Mouse (Mus musculus) hindbrain, embryonic 12.5 days (tissue): ENCODE data around the gene Cacul1. TPM values are rescaled to one million over a fixed set of nuclear protein-coding genes. Genes with fewer than 3 reads are reported as not detected.

Source experiments
- ATAC-seq: fragments of 200-750 bp; cut with Nextera tagmentation; 2 replicates; pipeline ENCODE4 v1.8.0; 2017; ENCODE audit warnings: moderate TSS enrichment; ENCODE audit not compliant: low FRiP score
- H3K27ac ChIP-seq: fragments of 300-500 bp; sonication (generic); 2 replicates; pipeline ENCODE4 v1.5.1; 2016; ENCODE audit warnings: mild to moderate bottlenecking
- H3K27me3 ChIP-seq: fragments of 300-500 bp; sonication (generic); 2 replicates; pipeline ENCODE4 v1.6.1; 2016; ENCODE audit warnings: mild to moderate bottlenecking
- H3K36me3 ChIP-seq: fragments of 300-500 bp; sonication (generic); 2 replicates; pipeline ENCODE4 v1.6.1; 2016; ENCODE audit warnings: mild to moderate bottlenecking
- H3K4me1 ChIP-seq: fragments of 300-500 bp; sonication (generic); 2 replicates; pipeline ENCODE4 v1.6.1; 2016
- H3K4me2 ChIP-seq: fragments of 300-500 bp; sonication (generic); replicated peaks from 2 replicates; pipeline ENCODE4 v1.6.1; 2016; ENCODE audit warnings: mild to moderate bottlenecking
- H3K4me3 ChIP-seq: fragments of 300-500 bp; sonication (generic); 2 replicates; pipeline ENCODE4 v1.5.1; 2016; ENCODE audit warnings: mild to moderate bottlenecking
- H3K9ac ChIP-seq: fragments of 300-500 bp; sonication (generic); 2 replicates; pipeline ENCODE4 v1.6.1; 2016; ENCODE audit warnings: mild to moderate bottlenecking, moderate library complexity
- H3K9me3 ChIP-seq: fragments of 300-500 bp; sonication (generic); replicated peaks from 2 replicates; pipeline ENCODE4 v1.6.1; 2016; ENCODE audit warnings: mild to moderate bottlenecking
- WGBS: fragments of 180-500 bp; shearing (Covaris S2); methylation state at CpG from one replicate; pipeline ENCODE4 v1.1.7; 2016; 5-methylcytosine and 5-hydroxymethylcytosine counted together
- polyA plus RNA-seq: library from polyadenylated mRNA; unstranded; fragments of >200 nt; fragmentation: Nextera tagmentation; extraction: Ambion mirVana; gene quantifications from 2 replicates; pipeline ENCODE4 v1.2.1, GENCODE M21; 2016

Cacul1 gene
- polyA plus RNA-seq, 1 experiment from 2014 or later, result 35.7 TPM

DNA sequence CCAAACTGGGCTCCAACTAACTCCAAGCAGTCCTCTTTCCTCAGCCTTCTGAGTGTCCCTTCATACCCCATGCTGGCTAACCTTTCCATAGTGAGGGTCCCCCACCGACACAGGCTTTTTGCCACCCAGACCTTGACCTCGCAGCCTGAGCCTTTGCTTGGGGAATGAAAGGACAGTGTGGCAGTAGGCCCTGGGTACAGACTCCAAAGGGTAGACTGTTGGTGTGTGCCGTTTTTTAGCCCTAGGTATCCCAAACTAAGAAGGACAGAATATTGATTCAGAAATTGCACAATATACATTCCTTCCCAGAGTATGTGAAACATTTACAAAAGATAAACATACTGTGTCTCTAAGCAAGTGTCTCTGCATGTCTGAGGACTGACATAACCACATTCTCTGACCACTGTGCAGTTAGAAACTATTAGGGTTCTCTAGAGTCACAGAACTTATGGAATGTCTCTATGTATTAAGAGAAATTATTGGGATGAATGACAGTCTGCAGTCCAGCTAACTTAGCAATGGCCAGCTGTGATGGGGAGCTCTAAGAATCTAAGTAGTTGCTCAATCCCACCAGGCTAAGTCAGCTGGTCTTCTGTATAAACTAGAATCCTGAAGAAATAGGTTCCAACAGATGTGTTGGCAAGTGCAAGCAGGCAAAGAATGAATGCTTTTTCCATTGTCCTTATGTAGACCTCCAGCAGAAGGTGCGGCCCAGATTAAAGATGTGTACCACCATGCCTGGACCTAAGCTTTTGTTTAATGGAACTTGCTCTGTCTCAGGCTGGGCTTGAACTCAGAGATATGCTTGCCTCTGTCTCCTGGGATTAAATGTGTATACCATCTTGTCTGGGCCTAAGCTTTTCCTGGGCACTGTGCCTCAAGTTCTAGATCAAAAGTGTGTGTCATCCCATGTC, 809 bp upstream of the Cacul1 start:
- Histone ChIP-seq H3K27ac (peak overlapping the region; percentile 62; the same call in 1 of the 2 replicates), H3K27me3 (no peaks in the 10 kb centered on the region), H3K36me3 (no peaks in the 10 kb centered on the region), H3K4me2 (peak overlapping the region; percentile 82), H3K9me3 (no peaks in the 10 kb centered on the region), H3K4me3 (peak overlapping the region; percentile 98), H3K4me1 (peaks cover 19% of the 10 kb centered on the region), H3K9ac (peak overlapping the region; percentile 43)
- WGBS, result 40% methylated on average over 4 of the region's 4 CpGs
- peak; percentile 64 for ATAC-seq

DNA sequence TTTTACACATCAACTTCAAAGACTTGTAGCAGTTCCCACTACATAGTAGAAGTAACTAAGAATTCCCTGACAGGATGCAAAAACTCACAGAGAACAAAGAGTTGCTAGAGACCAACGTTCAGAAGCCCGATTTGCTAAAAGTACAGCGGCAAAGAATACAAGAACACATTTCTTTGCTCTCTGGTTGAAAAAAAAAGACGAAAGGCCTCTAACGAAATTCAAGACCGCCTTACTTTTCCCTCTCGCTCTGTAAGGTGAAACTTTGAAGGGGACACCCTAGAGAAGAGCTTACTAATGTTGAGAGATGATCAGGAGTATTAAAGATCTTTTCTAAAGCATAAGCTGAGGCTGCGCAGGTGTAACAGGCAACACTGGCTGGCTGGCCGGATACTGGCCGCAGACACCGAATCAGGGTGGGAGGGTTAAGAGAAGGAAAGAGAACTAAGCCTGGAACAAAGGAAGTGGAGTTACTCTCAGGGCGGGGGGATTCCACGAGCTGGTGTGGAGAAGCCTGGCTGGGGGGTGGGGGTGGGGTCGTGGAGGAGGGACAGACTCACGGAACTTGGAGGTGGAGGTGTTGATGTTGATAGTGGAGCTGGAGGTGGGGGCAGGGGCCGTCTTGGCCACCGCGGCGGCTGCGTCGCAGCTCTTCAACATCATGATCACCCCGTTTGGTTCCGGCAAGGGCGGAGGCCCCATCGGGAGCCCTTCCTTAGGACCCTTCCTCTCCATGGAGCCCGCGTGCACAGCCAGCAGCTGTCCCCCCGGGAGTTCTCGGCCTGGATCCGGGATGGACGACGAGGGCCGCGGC, 849 bp downstream of the Cacul1 start:
- H3K4me1 ChIP-seq, result peaks cover 19% of the 10 kb centered on the region
- ATAC-seq, result peak; percentile 70
- no peaks in the 10 kb centered on the region for H3K9me3 ChIP-seq
- peak overlapping the region; percentile 97 for H3K9ac ChIP-seq
- no peaks in the 10 kb centered on the region for H3K36me3 ChIP-seq
- under 1% methylated on average over 33 of the region's 34 CpGs for WGBS
- peak overlapping the region; percentile 91 for H3K27ac ChIP-seq
- H3K4me2 ChIP-seq, result peak overlapping the region; percentile 82
- no peaks in the 10 kb centered on the region for H3K27me3 ChIP-seq
- peak overlapping the region; percentile 98 for H3K4me3 ChIP-seq

DNA sequence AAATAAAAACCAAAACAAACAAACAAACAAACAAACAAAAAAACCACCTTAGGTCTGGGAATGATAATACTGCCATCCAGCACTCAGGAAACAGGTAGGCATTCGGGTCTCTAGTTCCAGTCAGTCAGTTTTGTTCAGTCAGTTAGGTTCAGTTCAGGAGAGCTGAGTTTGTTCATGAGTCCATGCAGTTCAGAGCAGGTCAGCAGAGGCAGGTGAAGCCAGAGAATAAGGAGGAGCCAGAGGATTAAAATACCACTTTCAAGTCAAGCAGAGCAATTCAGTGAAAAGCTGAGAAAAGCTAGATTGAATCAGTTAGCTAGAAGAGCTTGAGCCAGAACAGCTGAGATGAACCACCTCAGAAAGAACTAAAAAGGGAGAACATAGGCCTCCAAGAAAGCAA, 4.1 kb downstream of the Cacul1 start:
- Histone ChIP-seq H3K27me3 (no peaks in the 10 kb centered on the region), H3K4me3 (no peak overlapping the region), H3K27ac (no peak overlapping the region), H3K4me2 (no peak overlapping the region), H3K36me3 (peaks cover 6% of the 10 kb centered on the region; the same call in 1 of the 2 replicates), H3K9ac (no peak overlapping the region), H3K9me3 (no peaks in the 10 kb centered on the region), H3K4me1 (peaks cover 19% of the 10 kb centered on the region)
- WGBS, result 76% methylated on average over 1 of the region's 1 CpGs
- no peak for ATAC-seq

DNA sequence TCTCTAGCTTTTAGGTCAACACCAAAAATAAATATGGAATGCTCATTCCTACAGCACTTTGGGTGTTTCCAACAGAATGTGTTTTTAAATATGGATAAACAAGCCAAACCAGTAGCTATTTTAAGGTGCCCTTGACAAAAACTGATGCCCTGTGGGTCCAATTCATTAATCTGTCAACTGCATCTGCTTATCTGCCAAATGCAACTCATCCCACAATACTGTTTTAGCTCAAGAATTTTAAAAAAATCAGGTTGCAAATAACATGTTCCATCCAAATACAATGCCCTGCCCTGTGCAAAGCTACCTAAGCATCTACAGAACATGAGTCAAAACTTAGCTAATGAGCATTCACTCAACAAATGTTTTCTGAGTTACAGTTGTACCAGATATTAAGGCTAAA, 20.3 kb downstream of the Cacul1 start:
- H3K4me2 ChIP-seq, result no peak overlapping the region
- H3K9me3 ChIP-seq, result no peaks in the 10 kb centered on the region
- H3K27ac ChIP-seq, result no peak overlapping the region
- H3K4me1 ChIP-seq, result no peaks in the 10 kb centered on the region
- peaks cover 4% of the 10 kb centered on the region; the same call in 1 of the 2 replicates for H3K36me3 ChIP-seq
- H3K27me3 ChIP-seq, result no peaks in the 10 kb centered on the region
- no peak for ATAC-seq
- no peak overlapping the region for H3K9ac ChIP-seq
- no peak overlapping the region for H3K4me3 ChIP-seq

DNA sequence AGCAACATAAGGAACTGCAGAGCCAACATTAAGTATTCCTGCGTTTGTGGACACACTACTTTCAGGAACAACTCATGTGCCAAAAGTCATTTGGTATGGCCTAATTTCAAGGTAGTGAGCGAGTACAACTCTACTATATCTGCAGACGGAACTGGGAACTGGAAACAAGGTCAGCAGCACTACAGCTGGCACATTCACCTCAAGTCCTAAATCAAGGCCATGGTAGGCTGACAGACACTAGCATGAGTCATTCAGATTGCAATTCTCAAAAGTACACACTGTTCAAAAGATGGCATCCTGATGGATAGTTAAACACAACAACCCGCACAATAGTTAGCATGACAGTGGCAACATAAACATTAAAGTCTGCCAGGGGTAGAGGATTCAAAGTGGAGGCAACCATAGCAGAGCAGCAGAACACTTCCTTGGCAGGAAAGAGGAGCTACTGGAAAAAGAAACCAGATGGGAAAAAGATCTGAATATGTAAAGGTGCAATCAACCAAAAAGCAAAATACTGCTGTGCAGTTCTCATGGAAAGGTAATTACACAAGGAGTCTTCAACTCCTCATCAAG, 25.9 kb downstream of the Cacul1 start:
- 0 out of 2 replicates have a peak, but pooled peaks cover 8% of the 10 kb centered on the region for H3K36me3 ChIP-seq
- H3K4me1 ChIP-seq, result no peaks in the 10 kb centered on the region
- 90% methylated on average over 4 of the region's 4 CpGs for WGBS
- H3K27me3 ChIP-seq, result no peaks in the 10 kb centered on the region
- H3K4me3 ChIP-seq, result no peak overlapping the region
- no peak overlapping the region for H3K27ac ChIP-seq
- no peak overlapping the region for H3K4me2 ChIP-seq
- H3K9me3 ChIP-seq, result no peaks in the 10 kb centered on the region
- ATAC-seq, result no peak
- H3K9ac ChIP-seq, result no peak overlapping the region

DNA sequence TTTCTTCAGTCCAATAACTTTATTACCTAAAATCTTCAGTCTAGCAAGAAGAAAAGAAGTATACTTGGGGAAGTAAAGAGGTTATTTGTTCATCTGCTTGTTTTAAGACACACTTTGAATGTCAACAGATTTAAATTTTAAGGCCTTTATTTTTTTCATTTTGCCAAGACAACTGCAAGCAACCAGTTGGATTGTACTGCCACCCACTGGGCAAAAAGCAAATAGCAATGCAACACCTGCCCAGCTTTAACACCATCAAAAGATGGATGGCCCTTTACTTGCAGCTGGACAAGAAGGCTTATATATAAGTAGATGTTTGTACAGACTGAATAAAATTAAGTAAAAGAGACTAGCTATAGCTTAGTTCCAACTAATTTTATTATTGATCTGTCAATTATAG, 27.3 kb downstream of the Cacul1 start:
- Histone ChIP-seq H3K4me1 (no peaks in the 10 kb centered on the region), H3K4me3 (no peak overlapping the region), H3K9me3 (no peaks in the 10 kb centered on the region), H3K36me3 (0 out of 2 replicates have a peak, but pooled peaks cover 11% of the 10 kb centered on the region), H3K4me2 (no peak overlapping the region), H3K9ac (no peak overlapping the region), H3K27me3 (no peaks in the 10 kb centered on the region), H3K27ac (no peak overlapping the region)
- no peak for ATAC-seq

DNA sequence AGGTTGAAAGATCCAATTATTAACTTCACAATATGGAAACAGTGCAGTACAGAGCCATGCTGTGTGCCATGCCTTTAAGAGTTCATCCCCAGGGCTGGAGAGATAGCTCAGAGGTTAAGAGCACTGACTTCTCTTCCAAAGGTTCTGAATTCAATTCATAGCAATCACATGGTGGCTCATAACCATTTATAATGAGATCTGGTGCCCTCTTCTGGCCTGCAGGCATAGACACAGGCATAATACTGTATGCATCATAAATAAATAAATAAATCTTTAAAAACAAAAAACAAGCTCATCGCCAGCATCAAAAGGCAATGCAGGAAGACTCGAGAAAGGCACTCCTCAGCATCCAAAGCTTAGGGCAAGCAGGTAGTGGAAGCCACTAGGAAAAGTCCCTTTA, 37.5 kb downstream of the Cacul1 start:
- Histone ChIP-seq H3K9me3 (no peaks in the 10 kb centered on the region), H3K4me1 (no peaks in the 10 kb centered on the region), H3K27me3 (no peaks in the 10 kb centered on the region), H3K36me3 (peaks cover 4% of the 10 kb centered on the region), H3K27ac (no peak overlapping the region), H3K4me2 (no peak overlapping the region), H3K4me3 (no peak overlapping the region), H3K9ac (no peak overlapping the region)
- ATAC-seq, result no peak
- WGBS, result 87% methylated on average over 2 of the region's 2 CpGs

DNA sequence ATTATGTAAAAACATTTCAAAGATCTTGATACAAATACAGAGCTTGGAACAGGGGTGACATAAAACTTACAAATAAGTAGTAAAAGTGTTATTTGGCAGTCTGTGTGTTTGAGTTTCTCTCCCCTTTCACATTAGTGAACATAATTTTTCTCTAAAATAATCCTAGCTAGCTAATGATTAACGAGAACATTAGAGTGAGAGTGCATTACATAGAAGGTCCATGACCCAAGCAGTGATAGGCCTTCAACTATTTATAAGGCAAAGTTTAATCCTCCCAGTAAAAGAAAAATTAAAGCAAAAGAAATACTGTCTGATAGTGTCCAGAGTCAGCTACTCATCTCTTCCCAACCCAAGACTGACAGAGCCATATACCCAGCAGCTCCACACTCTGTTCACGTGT, 48.9 kb downstream of the Cacul1 start:
- Histone ChIP-seq H3K4me3 (no peak overlapping the region), H3K9me3 (no peaks in the 10 kb centered on the region), H3K9ac (no peak overlapping the region), H3K4me1 (no peaks in the 10 kb centered on the region), H3K4me2 (no peak overlapping the region), H3K36me3 (peaks cover 14% of the 10 kb centered on the region), H3K27ac (no peak overlapping the region), H3K27me3 (no peaks in the 10 kb centered on the region)
- no peak for ATAC-seq
- WGBS, result 93% methylated on average over 2 of the region's 2 CpGs

DNA sequence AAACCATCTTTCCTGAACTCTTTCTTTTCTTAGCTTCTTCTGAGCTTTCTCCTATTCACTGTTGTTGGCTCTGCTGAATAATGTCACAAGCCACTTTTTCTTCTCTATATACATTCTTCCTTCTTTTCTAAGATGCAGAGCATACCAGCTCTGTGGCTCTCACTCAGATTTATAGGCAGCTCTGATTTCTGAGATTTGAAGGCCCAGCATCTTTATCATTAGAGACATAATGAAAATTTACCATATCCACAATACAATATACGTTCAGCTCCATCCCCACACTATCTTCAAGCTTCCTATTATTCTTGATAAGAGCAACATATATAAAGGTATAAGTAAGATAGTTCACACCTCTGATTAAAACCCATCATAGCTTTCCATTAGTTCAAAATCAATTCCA, 50.7 kb downstream of the Cacul1 start:
- Histone ChIP-seq H3K9me3 (no peaks in the 10 kb centered on the region), H3K4me3 (no peak overlapping the region), H3K9ac (no peak overlapping the region), H3K27me3 (no peaks in the 10 kb centered on the region), H3K27ac (no peak overlapping the region), H3K4me2 (no peak overlapping the region), H3K36me3 (peaks cover 21% of the 10 kb centered on the region), H3K4me1 (no peaks in the 10 kb centered on the region)
- no peak for ATAC-seq
- 100% methylated on average over 1 of the region's 1 CpGs for WGBS

DNA sequence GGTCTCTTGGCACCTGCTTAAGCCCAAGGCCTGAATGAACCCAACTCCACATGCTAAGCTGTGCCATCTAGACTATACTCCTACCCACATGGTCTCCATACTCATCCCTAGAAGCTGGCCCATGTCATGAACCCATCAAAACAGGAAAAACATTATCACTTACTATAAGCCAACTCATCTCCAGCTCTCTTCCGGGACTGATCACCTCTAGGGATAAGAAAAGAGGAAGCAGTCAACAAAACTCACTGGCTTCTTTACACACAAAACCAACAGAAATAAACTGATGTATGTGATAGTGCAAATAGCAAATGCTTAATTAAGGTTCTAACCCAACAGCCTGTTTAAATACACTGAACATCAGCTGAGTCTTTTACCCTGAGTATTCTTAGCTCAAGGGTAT, 51.5 kb downstream of the Cacul1 start:
- H3K4me1 ChIP-seq, result no peaks in the 10 kb centered on the region
- no peak overlapping the region for H3K4me3 ChIP-seq
- no peak overlapping the region for H3K27ac ChIP-seq
- 93% methylated on average over 1 of the region's 1 CpGs for WGBS
- H3K9me3 ChIP-seq, result no peaks in the 10 kb centered on the region
- no peak overlapping the region for H3K9ac ChIP-seq
- no peak for ATAC-seq
- H3K36me3 ChIP-seq, result peaks cover 23% of the 10 kb centered on the region
- H3K4me2 ChIP-seq, result no peak overlapping the region
- no peaks in the 10 kb centered on the region for H3K27me3 ChIP-seq

DNA sequence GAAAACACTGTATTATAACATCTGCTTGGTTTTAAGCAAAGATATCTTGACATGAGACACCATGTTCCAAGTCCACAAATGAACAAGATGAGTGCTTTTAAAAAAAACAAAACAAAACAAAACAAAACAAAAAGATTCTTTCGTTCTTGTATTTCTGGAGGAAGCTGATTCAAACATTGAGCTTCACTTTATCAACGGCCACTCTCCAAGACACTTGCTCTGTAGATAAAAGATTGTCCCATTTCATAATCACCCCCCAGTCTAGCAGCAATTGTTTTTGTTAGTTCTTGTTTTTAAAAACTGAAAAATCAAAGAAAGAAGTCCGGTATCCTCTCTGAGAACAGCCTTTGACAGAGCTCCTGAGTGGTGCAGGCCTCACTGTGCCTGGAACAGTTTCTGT, 52.2 kb downstream of the Cacul1 start:
- Histone ChIP-seq H3K9ac (no peak overlapping the region), H3K4me2 (no peak overlapping the region), H3K9me3 (no peaks in the 10 kb centered on the region), H3K4me3 (no peak overlapping the region), H3K27me3 (no peaks in the 10 kb centered on the region), H3K4me1 (no peaks in the 10 kb centered on the region), H3K27ac (no peak overlapping the region), H3K36me3 (peaks cover 20% of the 10 kb centered on the region)
- no peak for ATAC-seq
- WGBS, result 93% methylated on average over 3 of the region's 3 CpGs

DNA sequence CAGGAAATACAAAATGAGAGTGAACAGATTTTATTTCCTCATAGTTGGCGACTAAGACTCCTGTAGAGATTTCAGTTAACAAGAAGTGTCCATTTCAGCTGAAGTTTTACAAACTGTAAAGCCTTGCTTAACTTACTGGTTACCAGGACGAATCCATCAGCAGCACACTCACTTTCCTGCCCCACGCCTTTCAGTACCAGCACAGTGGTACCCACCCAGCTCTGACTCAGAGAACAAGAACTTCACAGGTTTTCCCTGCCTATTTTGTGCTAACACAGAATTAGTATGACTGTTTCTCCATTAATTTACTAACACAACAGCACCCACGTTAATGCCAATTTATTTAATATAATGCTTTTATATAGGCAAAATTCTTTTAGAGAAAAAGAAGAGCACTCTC, 53.9 kb downstream of the Cacul1 start:
- no peak overlapping the region for H3K4me3 ChIP-seq
- 92% methylated on average over 4 of the region's 4 CpGs for WGBS
- H3K27ac ChIP-seq, result no peak overlapping the region
- H3K4me1 ChIP-seq, result no peaks in the 10 kb centered on the region
- no peak for ATAC-seq
- H3K4me2 ChIP-seq, result no peak overlapping the region
- no peak overlapping the region for H3K9ac ChIP-seq
- peaks cover 18% of the 10 kb centered on the region for H3K36me3 ChIP-seq
- H3K27me3 ChIP-seq, result no peaks in the 10 kb centered on the region
- H3K9me3 ChIP-seq, result no peaks in the 10 kb centered on the region
